Mouse (Mus musculus) heart, embryonic 16.5 days (tissue): ENCODE results near the gene Prkaca. TPM values are rescaled to one million over a fixed set of nuclear protein-coding genes. Genes with fewer than 3 reads are reported as not detected.

ENCODE experiments used
- ATAC-seq: fragments of 200-750 bp; cut with Nextera tagmentation; replicated peaks from 2 replicates; pipeline ENCODE4 v1.8.0; 2017; ENCODE audit warnings: moderate number of reproducible peaks; ENCODE audit not compliant: insufficient read depth, low FRiP score; ENCODE audit errors: extremely low read depth
- H3K27ac ChIP-seq: fragments of 300-500 bp; sonication (generic); 2 replicates; pipeline ENCODE4 v1.5.1; 2014; ENCODE audit warnings: mild to moderate bottlenecking, low read length, control low read depth, moderate library complexity
- H3K27me3 ChIP-seq: fragments of 300-500 bp; sonication (generic); 2 replicates; pipeline ENCODE4 v1.6.1; 2014; ENCODE audit warnings: low read length, mixed read lengths; ENCODE audit not compliant: control insufficient read depth, insufficient read depth
- H3K36me3 ChIP-seq: fragments of 300-500 bp; sonication (generic); 2 replicates; pipeline ENCODE4 v1.6.1; 2014; ENCODE audit not compliant: control insufficient read depth, insufficient read depth
- H3K4me1 ChIP-seq: fragments of 300-500 bp; sonication (generic); 2 replicates; pipeline ENCODE4 v1.6.1; 2014; ENCODE audit warnings: low read length, mixed read lengths; ENCODE audit not compliant: control insufficient read depth, insufficient read depth
- H3K4me2 ChIP-seq: fragments of 300-500 bp; sonication (generic); 2 replicates; pipeline ENCODE4 v1.6.1; 2014; ENCODE audit warnings: low read depth, mild to moderate bottlenecking, control low read depth, low read length
- H3K4me3 ChIP-seq: fragments of 300-500 bp; sonication (generic); 2 replicates; pipeline ENCODE4 v1.5.1; 2014; ENCODE audit warnings: mild to moderate bottlenecking, control low read depth, low read length
- H3K9ac ChIP-seq: fragments of 300-500 bp; sonication (generic); 2 replicates; pipeline ENCODE4 v1.6.1; 2014; ENCODE audit warnings: low read length, control low read depth
- H3K9me3 ChIP-seq: fragments of 300-500 bp; sonication (generic); replicated peaks from 2 replicates; pipeline ENCODE4 v1.6.1; 2016; ENCODE audit warnings: low read length; ENCODE audit not compliant: control insufficient read depth
- WGBS: fragments of 180-500 bp; shearing (Covaris S2); extraction: QIAGEN DNeasy Blood & Tissue Kit; methylation state at CpG from one replicate; pipeline ENCODE4 v1.1.7; 2014; 5-methylcytosine and 5-hydroxymethylcytosine counted together
- polyA plus RNA-seq: library from polyadenylated mRNA; unstranded; fragments of >200 nt; fragmentation: Nextera tagmentation; extraction: Ambion mirVana; gene quantifications from 2 replicates; pipeline ENCODE4 v1.2.1, GENCODE M21; 2015

Gene Prkaca
- polyA plus RNA-seq, 1 experiment from 2014 or later: 258 TPM

- 73% methylated on average over 6 of the region's 6 CpGs for WGBS
These were observed 1.1 kb upstream of the Prkaca start for GRCm38 (mm10) chr8:83971661-83972060.

GRCm38 (mm10) chr8:83973161-83974031 lies 603 bp downstream of the Prkaca start:
- Histone ChIP-seq H3K27ac (peak overlapping the region; percentile 85), H3K36me3 (peaks cover 8% of the 10 kb centered on the region), H3K27me3 (no peaks in the 10 kb centered on the region), H3K4me1 (peaks cover 42% of the 10 kb centered on the region), H3K9me3 (no peaks in the 10 kb centered on the region), H3K9ac (peak overlapping the region; percentile 97), H3K4me3 (peak overlapping the region; percentile 94), H3K4me2 (peak overlapping the region; percentile 75)
- 2% methylated on average over 37 of the region's 37 CpGs for WGBS
- ATAC-seq: peak; percentile 2

More at GRCm38 (mm10) chr8:83971661-83972060, 1.1 kb upstream of the Prkaca start:
- H3K4me3 ChIP-seq: peak overlapping the region; percentile 94
- H3K9ac ChIP-seq: no peak overlapping the region; the same call in 1 of the 2 replicates
- no peaks in the 10 kb centered on the region for H3K27me3 ChIP-seq
- no peak overlapping the region; the same call in 1 of the 2 replicates for H3K27ac ChIP-seq
- H3K9me3 ChIP-seq: no peaks in the 10 kb centered on the region
- peaks cover 23% of the 10 kb centered on the region for H3K36me3 ChIP-seq
- peaks cover 25% of the 10 kb centered on the region for H3K4me1 ChIP-seq
- no peak for ATAC-seq
- peak overlapping the region; percentile 94 for H3K4me2 ChIP-seq

- Histone ChIP-seq H3K27me3 (no peaks in the 10 kb centered on the region), H3K9me3 (no peaks in the 10 kb centered on the region), H3K9ac (peak overlapping the region; percentile 97), H3K4me1 (peaks cover 53% of the 10 kb centered on the region), H3K36me3 (peaks cover 4% of the 10 kb centered on the region; the same call in 1 of the 2 replicates), H3K4me2 (peak overlapping the region; percentile 75), H3K27ac (peak overlapping the region; percentile 85), H3K4me3 (peak overlapping the region; percentile 94)
- WGBS: 41% methylated on average over 4 of the region's 4 CpGs
- no peak for ATAC-seq
These were observed 1.7 kb downstream of the Prkaca start for GRCm38 (mm10) chr8:83974521-83974920.

- peaks cover under 1% of the 10 kb centered on the region; the same call in 1 of the 2 replicates for H3K36me3 ChIP-seq
- no peaks in the 10 kb centered on the region for H3K9me3 ChIP-seq
- peaks cover 63% of the 10 kb centered on the region for H3K4me1 ChIP-seq
- WGBS: 68% methylated on average over 4 of the region's 4 CpGs
- no peak overlapping the region for H3K4me3 ChIP-seq
- no peak overlapping the region for H3K4me2 ChIP-seq
- H3K27ac ChIP-seq: no peak overlapping the region
- no peak for ATAC-seq
- H3K27me3 ChIP-seq: no peaks in the 10 kb centered on the region
- no peak overlapping the region for H3K9ac ChIP-seq
These were observed 3.4 kb downstream of the Prkaca start for GRCm38 (mm10) chr8:83976101-83976630.

- Histone ChIP-seq H3K4me2 (no peak overlapping the region), H3K9ac (no peak overlapping the region), H3K36me3 (peaks cover 7% of the 10 kb centered on the region), H3K4me1 (peaks cover 59% of the 10 kb centered on the region), H3K27ac (peak overlapping the region; percentile 99), H3K4me3 (no peak overlapping the region), H3K27me3 (no peaks in the 10 kb centered on the region), H3K9me3 (no peaks in the 10 kb centered on the region)
- 82% methylated on average over 5 of the region's 5 CpGs for WGBS
- no peak for ATAC-seq
These were observed 4.1 kb downstream of the Prkaca start for GRCm38 (mm10) chr8:83976779-83977350.

- peak overlapping the region; percentile 50 for H3K4me2 ChIP-seq
- H3K36me3 ChIP-seq: peaks cover 13% of the 10 kb centered on the region
- H3K27me3 ChIP-seq: no peaks in the 10 kb centered on the region
- H3K27ac ChIP-seq: peak overlapping the region; percentile 99
- H3K9ac ChIP-seq: peak overlapping the region; percentile 63
- 34% methylated on average over 6 of the region's 6 CpGs for WGBS
- H3K4me3 ChIP-seq: peak overlapping the region; percentile 0
- no peak for ATAC-seq
- H3K4me1 ChIP-seq: peaks cover 56% of the 10 kb centered on the region
- no peaks in the 10 kb centered on the region for H3K9me3 ChIP-seq
These were observed 4.9 kb downstream of the Prkaca start for GRCm38 (mm10) chr8:83977646-83978045.

GRCm38 (mm10) chr8:83978200-83978599 lies 5.4 kb downstream of the Prkaca start:
- no peak for ATAC-seq
- H3K9ac ChIP-seq: peak overlapping the region; percentile 63
- H3K4me2 ChIP-seq: peak overlapping the region; percentile 50
- H3K27ac ChIP-seq: peak overlapping the region; percentile 99
- peak overlapping the region; percentile 0 for H3K4me3 ChIP-seq
- peaks cover 13% of the 10 kb centered on the region for H3K36me3 ChIP-seq
- WGBS: 60% methylated on average over 9 of the region's 9 CpGs
- H3K9me3 ChIP-seq: no peaks in the 10 kb centered on the region
- H3K27me3 ChIP-seq: no peaks in the 10 kb centered on the region
- peaks cover 56% of the 10 kb centered on the region for H3K4me1 ChIP-seq

- peak overlapping the region; percentile 63 for H3K9ac ChIP-seq
These were observed 7.5 kb downstream of the Prkaca start for GRCm38 (mm10) chr8:83980250-83980649.

More at GRCm38 (mm10) chr8:83980250-83980649, 7.5 kb downstream of the Prkaca start:
- peaks cover 22% of the 10 kb centered on the region for H3K36me3 ChIP-seq
- 57% methylated on average over 1 of the region's 1 CpGs for WGBS
- peak overlapping the region; percentile 99 for H3K27ac ChIP-seq
- no peak overlapping the region for H3K4me3 ChIP-seq
- H3K4me2 ChIP-seq: peak overlapping the region; percentile 40; the same call in 1 of the 2 replicates
- no peaks in the 10 kb centered on the region for H3K27me3 ChIP-seq
- peak; percentile 96 for ATAC-seq
- peaks cover 42% of the 10 kb centered on the region for H3K4me1 ChIP-seq
- H3K9me3 ChIP-seq: no peaks in the 10 kb centered on the region
